Mouse (Mus musculus) WW6 (cell line): Measurements from ENCODE around the gene Adgrg7.

ENCODE experiments used
- DNase-seq: peaks from one replicate; pipeline ENCODE4 v3.0.0-alpha.2; 2013; ENCODE audit warnings: low read depth, low spot score

Gene Adgrg7

GRCm38 (mm10) chr16:56710071-56710470, 85.6 kb downstream of the Adgrg7 start:
- no peak for DNase-seq

GRCm38 (mm10) chr16:56705731-56706130, 89.9 kb downstream of the Adgrg7 start:
- no peak for DNase-seq

GRCm38 (mm10) chr16:56700898-56701297, 94.8 kb downstream of the Adgrg7 start:
- no peak for DNase-seq

- DNase-seq = no peak
Measured at GRCm38 (mm10) chr16:56696448-56696847, 99.2 kb downstream of the Adgrg7 start.

- no peak for DNase-seq
Measured at GRCm38 (mm10) chr16:56690715-56691114, 104.9 kb downstream of the Adgrg7 start.

- DNase-seq = no peak
Measured at GRCm38 (mm10) chr16:56686747-56687146, 108.9 kb downstream of the Adgrg7 start.

GRCm38 (mm10) chr16:56681010-56681645, 114.5 kb downstream of the Adgrg7 start:
- no peak for DNase-seq

GRCm38 (mm10) chr16:56677146-56677545, 118.5 kb downstream of the Adgrg7 start:
- no peak for DNase-seq
